Mouse (Mus musculus) stomach, postnatal 0 days (tissue): ENCODE data around the gene Zfy1.
"Not testable (repeated sequence)": the region's sequence is repeated elsewhere in the genome, so short reads cannot be mapped to it uniquely, and the experiment has no call there.

ENCODE experiments used
- CTCF ChIP-seq: IDR thresholded peaks from 2 replicates; pipeline ENCODE4 v1.5.1; 2016; ENCODE audit warnings: antibody characterized with exemption, low read depth, mild to moderate bottlenecking, moderate library complexity
- EP300 ChIP-seq: optimal IDR thresholded peaks from 2 replicates; pipeline ENCODE3; 2016; ENCODE audit warnings: antibody characterized with exemption

DNA sequence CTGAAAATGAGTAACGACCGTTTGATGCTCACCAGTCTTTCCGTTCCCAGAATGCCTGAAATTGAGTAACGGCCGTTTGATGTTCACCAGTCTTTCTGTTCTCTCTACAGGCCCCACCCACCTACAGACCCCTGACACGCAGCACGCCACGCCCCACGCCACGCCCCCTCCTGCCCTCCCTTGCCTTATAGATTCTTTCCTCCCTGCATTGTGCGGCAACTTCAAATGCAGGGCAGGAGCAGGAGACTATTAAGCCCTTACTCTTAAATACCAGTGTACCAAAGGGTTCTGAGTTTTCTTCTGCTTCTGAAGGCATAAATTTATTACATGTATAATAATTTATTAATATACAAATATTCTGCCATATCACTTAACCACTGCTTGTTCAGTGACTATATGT, at the start of gene Zfy1:
- not testable (repeated sequence) for TF ChIP-seq CTCF, EP300
